Mouse (Mus musculus) liver, adult 2 months (tissue): ENCODE measurements around the gene Ednra.

ENCODE experiments used
- CTCF ChIP-seq: fragments of 200-500 bp; IDR thresholded peaks from 2 replicates; pipeline ENCODE4 v1.5.1; 2011; ENCODE audit warnings: low read depth, low read length, control low read depth
- POLR2A ChIP-seq: fragments of 200-500 bp; IDR thresholded peaks from 2 replicates; pipeline ENCODE4 v1.6.1; 2011; ENCODE audit warnings: low read length, control low read depth; ENCODE audit not compliant: insufficient read depth; ENCODE audit errors: extremely low read depth

DNA sequence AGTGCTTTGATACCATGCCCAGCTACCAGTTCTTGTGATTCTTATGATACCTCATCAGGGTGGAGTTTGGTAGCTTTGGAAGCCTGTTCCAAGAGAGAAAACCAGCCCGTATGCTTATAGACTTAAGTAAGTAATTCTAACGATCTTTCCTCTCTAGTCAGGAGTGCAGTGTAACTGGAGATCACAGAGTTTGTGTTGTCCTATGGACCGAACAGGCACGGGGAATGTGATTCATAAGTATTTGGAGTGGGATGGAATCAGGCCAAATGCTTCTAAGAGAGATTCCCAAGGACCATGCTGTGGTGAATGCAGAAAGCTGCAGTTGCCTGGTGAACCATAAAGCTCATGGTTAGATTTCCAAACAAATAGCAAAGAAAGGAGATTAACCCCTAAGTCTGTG is 31.2 kb upstream of the Ednra start:
- no peak for TF ChIP-seq CTCF
- TF ChIP-seq POLR2A, result no peak
